Mouse (Mus musculus) left cerebral cortex, postnatal 25 days (tissue): Measurements from ENCODE around the gene Pnmal1. TPM values are rescaled to one million over a fixed set of nuclear protein-coding genes. Genes with fewer than 3 reads are reported as not detected.
A peak's percentile ranks its signal among the peaks of the same experiment; 100 is the strongest.

Experiments
- DNase-seq, 2 experiments: peaks; one replicate each; pipeline ENCODE4 v3.0.0; 2022; ENCODE audit warnings: low spot score in 2 of 2, mixed read lengths in 1 of 2
- intact Hi-C: fragments of 180-260 bp; cut with DNase I; formaldehyde crosslinking; loops from one replicate; pipeline ENCODE4 v1.15.1; 2025
- total RNA-seq, 2 experiments: library from RNA; stranded (reverse); gene quantifications; 2 replicates each; pipeline ENCODE4 v1.2.3; 2021

Gene Pnmal1
- total RNA-seq, 2 experiments from 2014 or later: 107 to 115 TPM

GRCm38 (mm10) chr7:16987541-16988149 is 28.2 kb downstream of the Pnmal1 start:
- intact Hi-C loops: no loop called here

GRCm38 (mm10) chr7:16988405-16988804 is 28.9 kb downstream of the Pnmal1 start:
- intact Hi-C loops: no loop called here
- DNase-seq: no peak

More at GRCm38 (mm10) chr7:16987541-16988149, 28.2 kb downstream of the Pnmal1 start:
- DNase-seq: no peak

GRCm38 (mm10) chr7:16990006-16990744 is 30.7 kb downstream of the Pnmal1 start:
- intact Hi-C loops: no loop called here
- DNase-seq: no peak

GRCm38 (mm10) chr7:16991681-16992450 is 32.4 kb downstream of the Pnmal1 start:
- no peak for DNase-seq
- intact Hi-C loops: no loop called here

GRCm38 (mm10) chr7:16992451-16992807 is 33.0 kb downstream of the Pnmal1 start, which contains the start of gene Ccdc8:
Ccdc8 (plus strand) TSS chr7:16992708.
- no peak for DNase-seq
- intact Hi-C loops: no loop called here

GRCm38 (mm10) chr7:16993651-16994399 is 34.3 kb downstream of the Pnmal1 start:
- no peak for DNase-seq
- intact Hi-C loops: no loop called here

GRCm38 (mm10) chr7:16994400-16994799 is 34.9 kb downstream of the Pnmal1 start:
- no peak for DNase-seq
- intact Hi-C loops: no loop called here

GRCm38 (mm10) chr7:16995345-16995744 is 35.9 kb downstream of the Pnmal1 start:
- no peak for DNase-seq
- intact Hi-C loops: no loop called here

- intact Hi-C loops: no loop called here
- DNase-seq: no peak
These were observed 39.8 kb downstream of the Pnmal1 start for GRCm38 (mm10) chr7:16999233-16999632.

- intact Hi-C loops: no loop called here
- peak; percentile 86 to 89 for DNase-seq
These were observed 40.2 kb downstream of the Pnmal1 start for GRCm38 (mm10) chr7:16999650-17000049.

GRCm38 (mm10) chr7:17002375-17003195 is 43.1 kb downstream of the Pnmal1 start:
- DNase-seq: peak; percentile 82 to 87
- intact Hi-C loops: loop anchor here (1.0 to 2.0 kb wide), 4 partner anchors 50 to 70 kb away; no protein-coding TSS in a partner anchor

GRCm38 (mm10) chr7:17003230-17003960 is 43.9 kb downstream of the Pnmal1 start:
- DNase-seq: peak in 1 of 2 experiments; percentile 41
- intact Hi-C loops: loop anchor here (2.0 kb wide), 1 partner anchor 49 kb away; no protein-coding TSS in a partner anchor

GRCm38 (mm10) chr7:17004716-17005115 is 45.2 kb downstream of the Pnmal1 start:
- no peak for DNase-seq
- intact Hi-C loops: no loop called here

GRCm38 (mm10) chr7:17007300-17007699 is 47.8 kb downstream of the Pnmal1 start:
- intact Hi-C loops: no loop called here
- DNase-seq: no peak

GRCm38 (mm10) chr7:17009326-17010009 is 50.0 kb downstream of the Pnmal1 start:
- no peak for DNase-seq
- intact Hi-C loops: no loop called here

- intact Hi-C loops: no loop called here
- DNase-seq: no peak
These were observed 50.5 kb downstream of the Pnmal1 start for GRCm38 (mm10) chr7:17010010-17010347.

- intact Hi-C loops: no loop called here
- DNase-seq: no peak
These were observed 52.6 kb downstream of the Pnmal1 start for GRCm38 (mm10) chr7:17011909-17012590.
